Mouse (Mus musculus): ENCODE data around the gene Prkacb. TPM values are rescaled to one million over a fixed set of nuclear protein-coding genes. Genes with fewer than 3 reads are reported as not detected.

Gene Prkacb
- 100 to 1,000 TPM; 331 to 372 TPM for total RNA-seq (2021)

DNA sequence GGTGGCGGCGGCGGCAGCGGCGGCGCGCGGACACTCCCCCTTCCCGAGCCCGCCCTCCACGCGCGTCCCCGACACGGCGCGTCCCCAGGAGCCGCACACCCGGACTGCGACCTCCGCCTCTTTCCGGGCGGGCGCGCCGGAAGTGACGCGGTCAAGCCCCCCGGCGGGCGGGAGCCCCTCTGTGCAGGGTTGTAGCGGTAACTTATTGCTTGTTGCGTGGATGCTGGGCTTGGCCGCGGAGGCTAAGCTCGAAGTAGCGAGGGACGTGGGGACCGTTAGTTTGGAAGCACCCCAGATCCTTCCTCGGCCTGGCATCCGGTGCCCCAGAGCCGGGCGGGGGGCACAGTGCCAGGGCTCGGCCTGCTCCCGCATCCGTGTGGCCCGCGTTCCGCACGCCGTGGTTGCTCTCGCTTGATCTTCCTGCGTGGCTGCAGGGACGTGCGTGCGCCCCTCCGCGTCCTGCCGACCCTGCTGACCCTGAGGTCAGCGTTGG lies at the start of gene Prkacb:
TSS of gene Prkacb (minus strand) at position 90 of the 493 bp plus-strand sequence.
- intact Hi-C loops (cut with DNase I) = loop anchor here (5.0 kb wide), 2 partner anchors 39 to 94 kb away; partner anchors contain the start of gene Ttll7
- peak; percentile 94 for DNase-seq

- intact Hi-C loops (cut with DNase I) = no loop called here
- DNase-seq = no peak
These were observed 47.5 kb upstream of the Prkacb start for GRCm38 (mm10) chr3:146860308-146860707.

GRCm38 (mm10) chr3:146857373-146857772 lies 44.6 kb upstream of the Prkacb start:
- no peak for DNase-seq
- intact Hi-C loops (cut with DNase I) = no loop called here

DNA sequence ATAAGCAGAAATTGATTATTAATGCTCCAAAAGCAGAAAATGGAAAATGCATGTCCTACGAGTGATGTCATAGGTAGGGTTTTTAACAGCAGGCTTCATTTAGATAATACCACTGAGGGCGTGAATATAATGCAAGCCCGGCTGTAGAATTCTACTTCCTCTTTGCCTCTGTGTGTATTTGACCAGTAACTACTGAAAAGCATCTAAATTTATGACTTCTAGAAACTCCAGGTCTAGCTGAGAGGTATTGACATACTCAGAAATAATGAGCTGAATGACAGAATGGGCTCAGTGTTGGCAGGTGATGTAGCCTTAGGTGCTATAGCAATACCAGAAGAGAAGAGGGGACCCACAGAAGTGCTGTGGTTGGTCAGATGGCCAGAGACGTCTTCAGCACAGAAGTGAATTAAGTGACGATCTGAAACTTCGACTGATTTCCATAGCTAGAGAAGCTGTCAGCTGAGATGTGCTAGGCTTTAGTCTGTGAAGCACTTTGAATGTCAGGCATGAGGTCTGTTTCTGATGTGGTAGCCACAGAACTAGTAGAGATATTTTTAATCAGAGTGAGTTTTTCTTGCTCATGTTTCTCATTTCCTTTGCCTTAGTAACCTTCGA lies 41.8 kb upstream of the Prkacb start:
- DNase-seq = no peak
- intact Hi-C loops (cut with DNase I) = loop anchor here (5.0 kb wide), 1 partner anchor 42 kb away; the partner anchor contains the start of gene Prkacb

GRCm38 (mm10) chr3:146851966-146852891 lies 39.4 kb upstream of the Prkacb start, which contains the start of gene Ttll7:
TSS of gene Ttll7 (plus strand) at chr3:146852367.
- intact Hi-C loops (cut with DNase I) = loop anchor here (5.0 kb wide), 1 partner anchor 40 kb away; the partner anchor contains the start of gene Prkacb
- peak; percentile 73 for DNase-seq

DNA sequence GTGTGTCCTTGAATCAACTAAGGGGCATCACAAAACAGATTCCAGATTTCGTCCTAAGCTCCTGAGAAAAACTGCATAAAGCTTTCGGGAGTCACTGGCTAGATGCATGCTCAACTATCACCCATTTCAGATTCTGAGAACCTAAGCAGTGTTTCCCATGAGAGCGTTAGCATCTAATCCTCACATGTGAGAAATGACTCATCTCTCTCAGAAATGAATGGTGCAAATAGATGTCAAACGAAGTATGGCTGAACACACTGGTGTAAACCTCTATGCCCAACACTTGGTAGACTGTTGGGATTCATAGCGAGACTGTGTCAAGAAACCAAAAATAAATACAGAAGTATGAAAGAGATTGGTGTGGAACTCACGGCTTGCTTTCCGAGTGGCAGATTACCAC lies 36.6 kb upstream of the Prkacb start:
- no peak for DNase-seq
- intact Hi-C loops (cut with DNase I) = no loop called here

- intact Hi-C loops (cut with DNase I) = no loop called here
- no peak for DNase-seq
These were observed 35.3 kb upstream of the Prkacb start for GRCm38 (mm10) chr3:146848112-146848511.

GRCm38 (mm10) chr3:146846237-146846636 lies 33.4 kb upstream of the Prkacb start:
- intact Hi-C loops (cut with DNase I) = no loop called here
- no peak for DNase-seq

DNA sequence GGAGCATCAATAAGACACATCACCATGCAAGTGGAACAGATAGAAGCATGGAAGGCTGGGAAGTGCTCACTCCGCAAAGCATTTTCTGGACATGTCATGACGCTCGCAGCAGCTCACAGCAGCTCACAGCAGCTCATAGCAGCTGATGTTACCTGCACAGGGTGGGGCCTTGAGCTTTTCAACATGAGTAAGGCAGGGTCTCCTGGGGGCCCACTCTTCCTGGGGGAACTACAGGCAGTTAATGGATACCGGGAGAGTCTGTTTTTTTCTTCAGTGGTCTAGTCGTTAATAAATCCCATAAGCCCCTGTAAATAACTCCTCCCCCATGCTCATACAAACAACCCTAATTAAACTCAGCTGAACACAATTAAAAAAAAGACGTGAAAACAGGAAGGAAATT lies 30.7 kb upstream of the Prkacb start:
- intact Hi-C loops (cut with DNase I) = no loop called here

DNA sequence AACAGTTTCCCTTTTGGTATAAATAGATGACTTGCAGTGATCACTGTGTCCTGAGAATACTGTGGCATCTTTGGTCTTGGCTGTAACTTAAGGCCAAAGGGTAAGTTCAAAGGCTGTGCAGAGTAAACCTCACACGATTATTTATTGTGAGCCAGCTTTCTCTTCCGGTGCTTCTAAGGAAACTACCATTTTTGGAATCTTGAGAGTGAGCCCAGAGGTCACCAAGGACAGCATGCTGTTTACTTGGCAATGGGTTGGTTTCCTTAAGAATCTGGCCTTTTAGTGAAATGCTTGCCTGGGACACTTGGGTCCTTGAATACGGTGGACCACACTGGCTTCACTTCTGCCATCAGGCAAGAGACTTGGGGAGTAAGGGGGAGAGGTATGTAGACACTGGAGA lies 30.0 kb upstream of the Prkacb start:
- DNase-seq = no peak
- intact Hi-C loops (cut with DNase I) = no loop called here

More for the DNA sequence above, 30.7 kb upstream of the Prkacb start:
- no peak for DNase-seq

DNA sequence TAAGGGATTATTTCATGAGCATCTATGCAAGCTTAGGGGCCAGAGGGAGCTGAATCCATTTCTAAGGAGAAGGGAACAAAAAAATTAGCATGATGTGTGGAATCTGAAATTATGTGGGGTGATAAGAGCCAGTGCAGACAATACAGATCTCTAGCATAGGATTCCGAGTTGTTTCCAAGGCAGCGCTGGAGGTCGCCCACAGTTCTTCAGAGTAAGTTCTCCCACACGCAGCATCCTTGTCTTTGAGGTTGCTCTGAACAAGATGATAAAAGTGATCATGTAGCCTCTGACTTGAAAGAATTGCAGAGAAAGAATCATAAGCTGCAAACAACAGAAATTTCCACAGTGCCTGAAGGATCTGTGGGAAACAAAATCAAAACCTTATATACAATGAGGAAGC lies 7.9 kb upstream of the Prkacb start:
- no peak for DNase-seq
- intact Hi-C loops (cut with DNase I) = no loop called here

DNA sequence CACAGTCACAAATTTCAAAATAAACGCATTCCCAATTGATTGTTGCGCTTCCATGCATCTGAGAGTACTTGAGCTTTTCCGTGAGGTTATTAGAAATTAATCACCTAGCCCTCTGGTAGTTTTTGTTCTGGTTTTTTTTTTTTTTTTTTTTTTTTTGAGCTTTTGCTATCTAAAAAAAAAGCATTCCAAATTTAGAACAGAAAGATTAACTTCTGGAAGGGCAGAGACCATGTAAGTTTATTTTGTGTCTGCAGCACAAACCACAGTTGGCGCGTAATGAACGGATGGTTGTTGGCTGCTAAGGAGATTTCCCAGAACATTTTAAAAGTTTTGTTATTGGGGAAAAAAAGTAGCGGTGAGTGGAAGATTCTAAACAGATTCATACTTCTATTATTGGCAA lies 834 bp upstream of the Prkacb start:
- DNase-seq = no peak
- intact Hi-C loops (cut with DNase I) = loop anchor here (5.0 kb wide), 2 partner anchors 39 to 94 kb away; partner anchors contain the start of gene Ttll7

DNA sequence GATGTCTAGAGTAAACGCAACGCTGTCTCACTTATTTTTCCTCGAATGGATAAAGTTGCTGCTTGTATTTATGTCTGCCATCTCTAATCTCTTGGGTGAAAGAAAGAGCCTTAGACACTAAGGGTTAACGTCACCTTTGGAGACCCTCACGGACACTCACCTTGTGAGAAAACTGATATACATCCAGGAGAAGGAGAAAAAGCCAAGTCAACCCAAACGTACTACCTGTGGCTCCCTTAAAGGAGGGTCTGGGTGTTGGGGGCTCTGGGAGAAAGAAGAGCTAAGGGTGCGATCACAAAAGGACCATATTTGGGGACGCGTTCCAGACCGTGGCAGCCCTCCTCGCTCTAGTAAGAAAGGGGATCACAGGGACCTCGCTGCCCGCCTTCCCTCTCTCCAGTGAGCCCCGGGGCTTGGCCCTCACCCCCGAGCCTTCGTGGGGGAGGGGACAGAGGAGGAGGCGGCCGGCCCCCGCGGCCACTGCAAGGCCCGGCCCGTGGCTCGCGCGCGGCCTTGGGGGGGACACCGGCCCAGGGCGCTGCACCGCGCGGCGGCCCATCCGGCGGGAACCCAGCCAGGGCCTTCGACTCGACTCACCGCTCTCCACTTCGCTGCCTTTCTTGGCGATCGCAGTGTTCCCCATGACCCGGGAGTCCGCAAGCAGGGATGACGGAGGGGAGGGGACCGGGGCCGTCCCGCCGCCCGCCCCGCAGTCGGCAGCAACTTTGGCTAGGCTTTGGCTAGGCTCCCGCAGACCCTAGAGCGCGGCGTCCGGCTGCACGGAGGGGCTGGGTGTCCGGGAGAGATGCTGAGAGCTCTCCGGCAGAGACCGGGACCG lies 530 bp downstream of the Prkacb start:
- peak; percentile 65 for DNase-seq
- intact Hi-C loops (cut with DNase I) = loop anchor here (5.0 kb wide), 2 partner anchors 40 to 95 kb away; partner anchors contain the start of gene Ttll7

- no peak for DNase-seq
- intact Hi-C loops (cut with DNase I) = loop anchor here (5.0 to 10.0 kb wide), 2 partner anchors 119 to 151 kb away; no protein-coding TSS in a partner anchor
These were observed 19.1 kb downstream of the Prkacb start for GRCm38 (mm10) chr3:146793554-146794257.

DNA sequence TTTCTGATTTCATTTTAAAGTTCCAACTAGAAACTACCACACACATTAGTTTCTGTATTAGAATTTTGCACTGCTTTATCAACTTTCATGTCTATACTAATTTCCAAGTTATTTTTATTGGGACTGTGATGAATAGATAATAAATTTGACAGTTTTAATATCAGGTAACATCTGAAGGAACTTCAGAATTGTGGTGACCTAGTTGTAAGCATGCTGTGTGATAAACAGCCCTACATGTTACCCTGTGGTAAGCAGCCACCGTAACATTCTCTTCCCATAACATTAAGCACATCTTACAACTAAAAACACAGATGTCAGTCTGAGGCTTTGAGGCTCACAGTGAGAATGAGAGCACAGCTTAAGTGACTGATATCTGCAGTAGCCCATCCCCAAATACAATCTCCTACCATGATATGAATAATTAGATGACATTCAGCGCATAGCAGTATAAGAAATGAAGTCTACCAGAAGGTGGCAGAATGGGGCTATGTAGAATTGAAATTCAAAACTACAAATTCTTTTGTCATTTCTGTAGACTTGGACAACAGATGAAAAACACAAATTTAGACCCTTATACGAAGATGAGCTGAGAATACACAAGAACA lies 20.5 kb downstream of the Prkacb start:
- DNase-seq = no peak
- intact Hi-C loops (cut with DNase I) = loop anchor here (5.0 to 10.0 kb wide), 2 partner anchors 120 to 153 kb away; no protein-coding TSS in a partner anchor

DNA sequence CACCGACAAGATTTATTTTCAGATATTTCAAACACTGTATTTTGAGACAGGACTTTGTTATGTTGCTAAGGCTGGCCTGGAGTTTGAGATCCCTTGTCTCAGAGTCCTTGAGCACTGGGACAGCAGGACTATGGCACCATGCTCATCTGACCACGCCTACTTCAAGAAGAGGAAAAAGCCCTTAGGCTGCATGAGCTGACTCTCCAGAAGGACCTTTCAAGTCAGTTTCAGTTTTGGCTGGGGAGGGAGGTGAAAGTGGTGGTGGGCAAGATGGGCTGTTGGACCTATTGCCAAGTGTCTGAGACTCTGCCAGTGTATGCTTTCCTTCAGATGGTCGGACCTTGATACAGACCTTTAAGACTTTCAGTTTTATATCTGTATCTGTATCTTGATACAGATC lies 28.6 kb downstream of the Prkacb start:
- intact Hi-C loops (cut with DNase I) = loop anchor here (5.0 kb wide), 2 partner anchors 437 to 457 kb away; no protein-coding TSS in a partner anchor
- DNase-seq = no peak

GRCm38 (mm10) chr3:146783645-146784225 lies 29.1 kb downstream of the Prkacb start:
- intact Hi-C loops (cut with DNase I) = loop anchor here (5.0 kb wide), 2 partner anchors 436 to 456 kb away; no protein-coding TSS in a partner anchor
- no peak for DNase-seq

- intact Hi-C loops (cut with DNase I) = loop anchor here (5.0 kb wide), 2 partner anchors 435 to 455 kb away; no protein-coding TSS in a partner anchor
- DNase-seq = no peak
These were observed 30.2 kb downstream of the Prkacb start for GRCm38 (mm10) chr3:146782548-146782947.

All from left cerebral cortex, postnatal 4 days (tissue).